Mouse (Mus musculus): ENCODE results near the gene Ankrd28. TPM values are rescaled to one million over a fixed set of nuclear protein-coding genes. Genes with fewer than 3 reads are reported as not detected.

The Ankrd28 gene
- polyA plus RNA-seq, 1 experiment = 11.6 TPM

DNA sequence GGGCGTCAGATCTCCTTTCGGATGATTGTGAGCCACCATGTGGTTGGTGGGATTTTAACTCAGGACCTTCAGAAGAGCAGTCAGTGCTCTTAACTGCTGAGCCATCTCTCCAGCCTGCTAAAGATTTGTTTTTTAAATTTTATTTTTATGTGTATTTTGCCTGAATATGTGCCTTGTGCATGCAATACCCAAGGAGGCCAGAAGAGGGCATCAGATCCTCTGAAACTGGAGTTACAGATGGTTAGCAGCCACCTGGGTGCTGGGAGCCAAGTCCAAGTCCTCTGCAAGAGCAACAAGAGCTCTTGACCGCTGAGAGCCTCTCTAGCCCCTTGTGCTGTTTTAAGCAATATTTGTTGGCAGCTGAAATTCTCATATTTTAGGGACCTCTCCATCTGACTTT, 180.1 kb downstream of the Ankrd28 start:
- no peak overlapping the region for H3ac ChIP-seq (ENCODE audit: control insufficient read depth, insufficient read length, low read depth)
- H3K36me3 ChIP-seq (ENCODE audit: control insufficient read depth, insufficient read depth) = no peaks in the 10 kb centered on the region
- no peak for TF ChIP-seq MAX (IDR thresholded peaks at IDR 0.05)
- TF ChIP-seq MYOG (IDR thresholded peaks at IDR 0.05; ENCODE audit: control insufficient read depth, extremely low read depth, insufficient read length) = no peak
- TF ChIP-seq FOSL1 (IDR thresholded peaks at IDR 0.05; ENCODE audit: insufficient read depth, low read length, poor library complexity, severe bottlenecking) = no peak
- no peak for TF ChIP-seq CEBPB (IDR thresholded peaks at IDR 0.05; ENCODE audit: low read depth)
- TF ChIP-seq MYOD1 (IDR thresholded peaks at IDR 0.05; ENCODE audit: control insufficient read depth, insufficient read length, low read depth) = no peak
- no peak for TF ChIP-seq CTCF (IDR thresholded peaks at IDR 0.05; ENCODE audit: control insufficient read depth, insufficient read depth, insufficient read length)
- TF ChIP-seq USF1 (IDR thresholded peaks at IDR 0.05; ENCODE audit: low read depth) = no peak
- no peaks in the 10 kb centered on the region for H3K79me3 ChIP-seq (ENCODE audit: low read depth)
- H3K4me3 ChIP-seq (ENCODE audit: insufficient read depth, poor library complexity, severe bottlenecking) = no peak overlapping the region
- H3K27me3 ChIP-seq (ENCODE audit: control insufficient read depth, insufficient read depth, insufficient read length) = no peaks in the 10 kb centered on the region
- no peaks in the 10 kb centered on the region for H3K79me2 ChIP-seq (ENCODE audit: control insufficient read depth, insufficient read depth)

Other genes with a start within 250 kb of the Ankrd28 start
- not detected for gene Colq, start 239.3 kb downstream of the Ankrd28 start, polyA plus RNA-seq (2012; fragmentation: generic; extraction: Trizol)
- not detected for gene Gm49387, start 189.8 kb downstream of the Ankrd28 start, polyA plus RNA-seq (2012; fragmentation: generic; extraction: Trizol)
- 16.7 TPM for gene Btd, start 189.6 kb downstream of the Ankrd28 start, polyA plus RNA-seq (2012; fragmentation: generic; extraction: Trizol)
- gene Hacl1, start 189.4 kb downstream of the Ankrd28 start, polyA plus RNA-seq (2012; fragmentation: generic; extraction: Trizol) = 1.4 TPM
- 0.23 TPM for gene Galnt15, start 198.3 kb upstream of the Ankrd28 start, polyA plus RNA-seq (2012; fragmentation: generic; extraction: Trizol)